Mouse (Mus musculus): Measurements from ENCODE around the gene Caln1. TPM values are rescaled to one million over a fixed set of nuclear protein-coding genes. Genes with fewer than 3 reads are reported as not detected.

Caln1 gene
- polyA plus RNA-seq, 2 experiments = 0.91 to 1.3 TPM

DNA sequence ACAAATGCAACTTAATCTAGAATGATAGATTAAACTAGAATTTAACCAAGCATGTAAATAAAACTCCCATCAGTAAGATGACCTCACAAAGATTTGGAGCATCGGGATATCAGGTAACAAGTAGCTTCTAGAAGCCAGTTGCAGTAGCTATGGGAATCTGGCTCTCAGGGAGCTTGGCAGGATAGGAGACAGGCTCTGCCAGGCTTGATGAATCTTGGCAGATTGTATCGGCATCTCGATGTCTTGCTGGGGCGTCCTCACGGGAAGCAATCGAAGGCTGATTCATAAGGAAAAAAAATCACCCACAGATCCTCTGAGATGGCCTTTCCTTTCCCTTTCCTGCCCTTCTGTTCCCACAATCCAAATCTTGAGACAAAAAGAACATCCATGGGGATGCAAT lies 396.5 kb downstream of the Caln1 start:
- DNase-seq (ENCODE audit: low spot score) = no peak
- Histone ChIP-seq H3K9ac (ENCODE audit: low read depth, low read length, severe bottlenecking) (no peak overlapping the region), H3K4me1 (ENCODE audit: control insufficient read depth, insufficient read depth, low read length) (no peaks in the 10 kb centered on the region), H3K27me3 (ENCODE audit: control insufficient read depth, insufficient read depth, low read length) (no peaks in the 10 kb centered on the region), H3K27ac (replicated peaks; ENCODE audit: low read depth, low read length) (no peak overlapping the region), H3K36me3 (ENCODE audit: control insufficient read depth, insufficient read depth, low read length) (no peaks in the 10 kb centered on the region), H3K4me2 (replicated peaks; ENCODE audit: low read depth, low read length, severe bottlenecking) (no peak overlapping the region), H3K4me3 (replicated peaks; ENCODE audit: low read length) (no peak overlapping the region), H3K9me3 (ENCODE audit: control insufficient read depth, low read length) (no peaks in the 10 kb centered on the region)
- ATAC-seq (ENCODE audit: low FRiP score, low read depth) = no peak
- no peak for TF ChIP-seq POLR2A (IDR thresholded peaks at IDR 0.05; ENCODE audit: borderline replicate concordance, extremely low read depth, insufficient read depth, insufficient read length)
- WGBS = 92% methylated on average over 6 of the region's 6 CpGs

DNA sequence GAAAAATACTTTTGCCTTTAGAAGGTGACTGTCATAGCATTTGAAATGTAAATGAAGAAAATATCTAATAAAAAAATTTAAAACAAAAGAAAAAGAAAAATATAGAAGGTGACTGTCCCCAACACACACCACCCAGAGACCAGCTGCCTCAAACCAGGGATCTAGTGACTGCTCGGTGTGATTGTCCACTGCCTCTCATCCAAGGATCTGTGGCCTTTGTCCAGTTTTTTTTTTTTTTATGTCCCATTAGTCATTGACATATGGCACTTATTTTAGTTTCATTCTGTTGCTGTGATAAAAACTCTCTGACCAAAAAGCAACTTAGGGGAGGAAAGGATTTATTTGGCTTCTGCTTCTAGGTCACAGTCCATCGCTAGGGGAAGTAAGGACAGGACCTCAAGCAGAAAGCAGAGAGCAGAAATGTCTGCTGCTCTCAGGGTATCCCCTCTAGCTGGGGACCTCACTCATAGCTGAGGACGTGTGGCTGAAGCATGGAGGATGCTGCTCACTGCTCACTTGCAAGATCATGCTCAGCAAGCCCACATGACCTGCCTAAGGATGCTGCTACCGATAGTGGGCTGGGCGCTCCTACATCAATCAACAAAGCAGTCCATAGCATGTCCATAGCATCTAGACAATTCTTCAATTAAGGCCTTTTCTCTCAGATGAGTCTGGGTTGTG lies 401.9 kb downstream of the Caln1 start:
- Histone ChIP-seq H3K27me3 (ENCODE audit: control insufficient read depth, insufficient read depth, low read length) (no peaks in the 10 kb centered on the region), H3K4me2 (replicated peaks; ENCODE audit: low read depth, low read length, severe bottlenecking) (no peak overlapping the region), H3K9ac (ENCODE audit: low read depth, low read length, severe bottlenecking) (no peak overlapping the region), H3K4me1 (ENCODE audit: control insufficient read depth, insufficient read depth, low read length) (no peaks in the 10 kb centered on the region), H3K36me3 (ENCODE audit: control insufficient read depth, insufficient read depth, low read length) (no peaks in the 10 kb centered on the region), H3K9me3 (ENCODE audit: control insufficient read depth, low read length) (no peaks in the 10 kb centered on the region), H3K4me3 (replicated peaks; ENCODE audit: low read length) (no peak overlapping the region), H3K27ac (replicated peaks; ENCODE audit: low read depth, low read length) (no peak overlapping the region)
- 83% methylated on average over 5 of the region's 5 CpGs for WGBS
- ATAC-seq (ENCODE audit: low FRiP score, low read depth) (no peak), DNase-seq (ENCODE audit: low spot score) (no peak)
- TF ChIP-seq POLR2A (IDR thresholded peaks at IDR 0.05; ENCODE audit: borderline replicate concordance, extremely low read depth, insufficient read depth, insufficient read length) = no peak

DNA sequence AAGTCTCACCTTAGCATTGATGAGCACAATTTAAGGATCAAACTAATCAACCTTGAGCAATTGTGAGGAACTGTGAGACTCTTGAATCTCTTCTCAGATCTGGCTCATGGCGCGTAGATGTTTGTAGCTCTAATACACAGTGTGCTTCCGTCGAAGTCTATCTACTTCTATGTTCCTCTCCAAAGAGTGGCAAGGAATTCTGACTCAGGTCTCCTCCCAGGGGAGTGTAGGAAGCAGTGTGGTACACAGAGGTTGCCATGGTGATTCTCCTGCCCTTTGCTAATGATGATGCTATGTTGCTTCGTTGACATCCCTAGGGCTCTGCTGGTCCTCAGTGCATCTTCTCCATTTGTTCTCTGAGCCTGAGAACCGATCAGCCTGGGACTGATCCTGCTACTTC lies 403.2 kb downstream of the Caln1 start:
- no peak for DNase-seq (ENCODE audit: low spot score)
- Histone ChIP-seq H3K9me3 (ENCODE audit: control insufficient read depth, low read length) (no peaks in the 10 kb centered on the region), H3K4me1 (ENCODE audit: control insufficient read depth, insufficient read depth, low read length) (no peaks in the 10 kb centered on the region), H3K9ac (ENCODE audit: low read depth, low read length, severe bottlenecking) (no peak overlapping the region), H3K27me3 (ENCODE audit: control insufficient read depth, insufficient read depth, low read length) (no peaks in the 10 kb centered on the region), H3K4me2 (replicated peaks; ENCODE audit: low read depth, low read length, severe bottlenecking) (no peak overlapping the region), H3K36me3 (ENCODE audit: control insufficient read depth, insufficient read depth, low read length) (no peaks in the 10 kb centered on the region), H3K4me3 (replicated peaks; ENCODE audit: low read length) (no peak overlapping the region), H3K27ac (replicated peaks; ENCODE audit: low read depth, low read length) (no peak overlapping the region)
- TF ChIP-seq POLR2A (IDR thresholded peaks at IDR 0.05; ENCODE audit: borderline replicate concordance, extremely low read depth, insufficient read depth, insufficient read length) = no peak
- 89% methylated on average over 6 of the region's 6 CpGs for WGBS
- ATAC-seq (ENCODE audit: low FRiP score, low read depth) = no peak

DNA sequence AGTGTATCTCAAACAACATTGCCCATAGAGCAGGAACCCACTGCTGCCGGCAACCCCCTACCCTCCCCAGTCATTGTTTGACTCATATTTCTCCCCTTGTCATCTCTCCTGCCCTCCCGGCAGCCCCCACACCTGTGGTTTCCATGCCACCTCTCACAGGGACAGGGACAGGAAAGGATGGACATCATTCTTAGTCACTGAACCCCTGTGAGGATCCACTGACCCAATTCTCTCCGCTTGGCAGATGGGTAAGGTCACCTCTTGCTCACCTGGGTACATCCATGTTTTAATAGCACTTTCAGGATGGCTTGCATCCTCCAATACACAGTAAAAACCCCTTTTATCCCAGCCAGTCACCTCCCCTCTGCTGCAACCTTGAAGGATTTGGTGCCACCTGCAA lies 405.7 kb downstream of the Caln1 start:
- 90% methylated on average over 3 of the region's 3 CpGs for WGBS
- DNase-seq (ENCODE audit: low spot score) = no peak
- no peaks in the 10 kb centered on the region for H3K36me3 ChIP-seq (ENCODE audit: control insufficient read depth, insufficient read depth, low read length)
- H3K9me3 ChIP-seq (ENCODE audit: control insufficient read depth, low read length) = no peaks in the 10 kb centered on the region
- no peak overlapping the region for H3K9ac ChIP-seq (ENCODE audit: low read depth, low read length, severe bottlenecking)
- H3K4me2 ChIP-seq (replicated peaks; ENCODE audit: low read depth, low read length, severe bottlenecking) = no peak overlapping the region
- H3K4me1 ChIP-seq (ENCODE audit: control insufficient read depth, insufficient read depth, low read length) = no peaks in the 10 kb centered on the region
- H3K27me3 ChIP-seq (ENCODE audit: control insufficient read depth, insufficient read depth, low read length) = no peaks in the 10 kb centered on the region
- H3K27ac ChIP-seq (replicated peaks; ENCODE audit: low read depth, low read length) = no peak overlapping the region
- TF ChIP-seq POLR2A (IDR thresholded peaks at IDR 0.05; ENCODE audit: borderline replicate concordance, extremely low read depth, insufficient read depth, insufficient read length) = no peak
- no peak for ATAC-seq (ENCODE audit: low FRiP score, low read depth)
- no peak overlapping the region for H3K4me3 ChIP-seq (replicated peaks; ENCODE audit: low read length)

DNA sequence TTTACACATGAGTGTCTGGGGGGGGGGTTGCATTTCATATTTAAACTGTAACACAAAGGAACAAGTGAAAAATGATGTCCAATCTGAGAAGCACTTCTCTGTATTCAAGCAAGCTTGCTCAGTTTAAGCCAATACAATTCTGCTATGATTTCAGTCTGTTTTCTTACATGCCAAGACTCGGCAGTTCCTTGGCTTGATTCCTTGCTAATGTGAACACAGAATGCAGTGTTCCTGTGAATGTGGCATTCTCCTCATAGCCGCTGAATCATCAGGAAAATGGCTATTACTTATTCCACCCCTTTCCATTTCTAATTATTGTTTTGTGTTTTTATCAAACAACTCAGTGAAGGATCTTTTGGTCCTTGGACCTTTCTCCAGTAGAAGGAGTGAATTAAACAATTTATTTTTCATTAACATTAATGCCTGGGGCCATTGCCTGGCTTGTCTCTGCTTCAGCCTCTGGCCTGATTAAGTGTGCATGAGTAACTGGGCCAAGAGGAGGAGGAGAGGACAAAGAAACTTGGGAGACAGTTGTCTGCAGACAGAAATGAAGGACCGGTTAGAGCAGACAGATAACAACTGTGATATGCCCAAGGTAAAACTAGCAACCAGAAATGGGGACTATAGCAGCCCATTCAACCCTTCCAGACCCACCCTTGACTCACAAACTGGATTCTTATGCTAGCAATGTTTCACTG lies 423.6 kb downstream of the Caln1 start:
- 91% methylated on average over 3 of the region's 3 CpGs for WGBS
- no peak for ATAC-seq (ENCODE audit: low FRiP score, low read depth)
- H3K9me3 ChIP-seq (ENCODE audit: control insufficient read depth, low read length) = no peaks in the 10 kb centered on the region
- no peak for DNase-seq (ENCODE audit: low spot score)
- no peak overlapping the region for H3K27ac ChIP-seq (replicated peaks; ENCODE audit: low read depth, low read length)
- H3K4me1 ChIP-seq (ENCODE audit: control insufficient read depth, insufficient read depth, low read length) = no peaks in the 10 kb centered on the region
- no peaks in the 10 kb centered on the region for H3K27me3 ChIP-seq (ENCODE audit: control insufficient read depth, insufficient read depth, low read length)
- no peak overlapping the region for H3K9ac ChIP-seq (ENCODE audit: low read depth, low read length, severe bottlenecking)
- no peak for TF ChIP-seq POLR2A (IDR thresholded peaks at IDR 0.05; ENCODE audit: borderline replicate concordance, extremely low read depth, insufficient read depth, insufficient read length)
- no peak overlapping the region for H3K4me2 ChIP-seq (replicated peaks; ENCODE audit: low read depth, low read length, severe bottlenecking)
- no peaks in the 10 kb centered on the region for H3K36me3 ChIP-seq (ENCODE audit: control insufficient read depth, insufficient read depth, low read length)
- H3K4me3 ChIP-seq (replicated peaks; ENCODE audit: low read length) = no peak overlapping the region

All from limb, embryonic 14.5 days (tissue).